Mouse (Mus musculus) heart, embryonic 11.5 days (tissue): ENCODE measurements around the gene Prorsd1. TPM values are rescaled to one million over a fixed set of nuclear protein-coding genes. Genes with fewer than 3 reads are reported as not detected.
A peak's percentile ranks its signal among the peaks of the same experiment; 100 is the strongest.
"Not testable (repeated sequence)": the region's sequence is repeated elsewhere in the genome, so short reads cannot be mapped to it uniquely, and the experiment has no call there.

ENCODE experiments used
- ATAC-seq: fragments of 200-750 bp; cut with Nextera tagmentation; replicated peaks from 2 replicates; pipeline ENCODE4 v1.8.0; 2017; ENCODE audit warnings: moderate library complexity; ENCODE audit not compliant: insufficient number of reproducible peaks, low FRiP score, low TSS enrichment
- H3K27ac ChIP-seq: fragments of 300-500 bp; sonication (generic); 2 replicates; pipeline ENCODE4 v1.5.1; 2014; ENCODE audit warnings: mild to moderate bottlenecking, low read depth, low read length
- H3K27me3 ChIP-seq: fragments of 300-500 bp; sonication (generic); 2 replicates; pipeline ENCODE4 v1.6.1; 2014; ENCODE audit warnings: mild to moderate bottlenecking, low read length, mixed read lengths; ENCODE audit not compliant: control insufficient read depth, insufficient read depth
- H3K36me3 ChIP-seq: fragments of 300-500 bp; sonication (generic); 2 replicates; pipeline ENCODE4 v1.6.1; 2014; ENCODE audit warnings: mild to moderate bottlenecking, low read length, moderate library complexity, mixed read lengths; ENCODE audit not compliant: control insufficient read depth, insufficient read depth
- H3K4me1 ChIP-seq: fragments of 300-500 bp; sonication (generic); 2 replicates; pipeline ENCODE4 v1.6.1; 2014; ENCODE audit warnings: low read length; ENCODE audit not compliant: control insufficient read depth, insufficient read depth
- H3K4me2 ChIP-seq: fragments of 300-500 bp; sonication (generic); 2 replicates; pipeline ENCODE4 v1.6.1; 2014; ENCODE audit warnings: mild to moderate bottlenecking, moderate library complexity
- H3K4me3 ChIP-seq: fragments of 300-500 bp; sonication (generic); 2 replicates; pipeline ENCODE4 v1.5.1; 2014; ENCODE audit warnings: low read depth, low read length
- H3K9ac ChIP-seq: fragments of 300-500 bp; sonication (generic); 2 replicates; pipeline ENCODE4 v1.6.1; 2014; ENCODE audit warnings: mild to moderate bottlenecking, low read depth, low read length, moderate library complexity
- H3K9me3 ChIP-seq: fragments of 300-500 bp; sonication (generic); replicated peaks from 2 replicates; pipeline ENCODE4 v1.6.1; 2016; ENCODE audit warnings: low read length; ENCODE audit not compliant: control insufficient read depth
- WGBS: fragments of 180-500 bp; shearing (Covaris S2); extraction: QIAGEN DNeasy Blood & Tissue Kit; methylation state at CpG from one replicate; pipeline ENCODE4 v1.1.7; 2014; ENCODE audit not compliant: insufficient replicate concordance; 5-methylcytosine and 5-hydroxymethylcytosine counted together
- polyA plus RNA-seq: library from polyadenylated mRNA; unstranded; fragments of >200 nt; fragmentation: Nextera tagmentation; extraction: Ambion mirVana; gene quantifications from 2 replicates; pipeline ENCODE4 v1.2.1, GENCODE M21; 2014

Gene Prorsd1
- polyA plus RNA-seq, 1 experiment from 2014 or later: 32.8 TPM

DNA sequence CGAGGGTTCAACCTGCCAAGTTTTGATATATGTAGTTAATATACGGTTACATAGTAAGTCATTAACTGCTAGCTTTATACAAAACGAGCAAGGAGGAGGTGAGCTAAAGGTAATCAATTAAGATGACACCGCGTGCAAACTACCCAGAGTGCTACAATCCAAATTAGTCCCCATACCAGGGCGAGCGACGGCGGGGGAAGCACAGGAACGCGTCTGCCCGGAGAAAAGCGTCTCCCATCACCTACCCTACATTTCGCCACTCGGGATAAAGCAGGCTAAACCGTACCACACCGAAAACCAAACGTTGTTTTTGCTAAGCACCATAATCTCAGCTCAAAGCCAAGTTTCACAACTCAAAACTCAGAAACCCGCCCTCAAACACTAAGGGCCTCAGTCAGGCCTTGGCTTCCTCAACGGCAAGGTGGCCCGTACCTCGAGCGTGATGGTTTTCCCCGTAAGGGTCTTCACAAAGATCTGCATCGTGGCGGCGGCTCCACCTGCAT is 32.5 kb upstream of the Prorsd1 start:
- Histone ChIP-seq H3K27ac (peak overlapping the region; percentile 76), H3K4me1 (peaks cover 4% of the 10 kb centered on the region; the same call in 1 of the 2 replicates), H3K4me2 (peak overlapping the region; percentile 73), H3K27me3 (no peaks in the 10 kb centered on the region), H3K9me3 (no peaks in the 10 kb centered on the region), H3K36me3 (peaks cover 21% of the 10 kb centered on the region), H3K9ac (peak overlapping the region; percentile 92), H3K4me3 (peak overlapping the region; percentile 81)
- peak; percentile 5; the same call in 1 of the 2 replicates for ATAC-seq
- WGBS: under 1% methylated on average over 27 of the region's 27 CpGs

DNA sequence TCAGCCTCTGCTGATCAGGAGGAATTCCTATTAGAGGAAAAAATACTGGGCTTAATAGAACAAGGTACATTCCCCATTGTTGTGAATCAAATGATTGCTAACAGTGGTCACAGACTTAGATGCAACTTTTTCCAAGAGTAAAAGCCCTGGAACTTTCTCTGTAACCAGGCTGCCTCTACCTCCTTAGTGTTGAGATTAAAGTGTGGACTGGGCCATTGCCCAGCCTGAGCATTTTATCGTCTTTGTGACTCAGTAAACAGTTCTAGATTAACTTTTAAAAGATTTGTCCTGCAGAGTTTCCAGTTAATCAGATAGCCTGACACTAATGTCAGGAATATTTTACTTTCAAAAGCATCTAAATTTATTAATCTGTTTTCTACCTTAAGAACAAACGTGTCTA is 31.9 kb upstream of the Prorsd1 start:
- Histone ChIP-seq H3K27ac (peak overlapping the region; percentile 76; the same call in 1 of the 2 replicates), H3K36me3 (peaks cover 21% of the 10 kb centered on the region), H3K9ac (peak overlapping the region; percentile 92), H3K4me3 (peak overlapping the region; percentile 81), H3K27me3 (no peaks in the 10 kb centered on the region), H3K9me3 (no peaks in the 10 kb centered on the region), H3K4me1 (peaks cover 4% of the 10 kb centered on the region; the same call in 1 of the 2 replicates), H3K4me2 (peak overlapping the region; percentile 73)
- 17% methylated on average over 2 of the region's 2 CpGs for WGBS
- ATAC-seq: no peak

DNA sequence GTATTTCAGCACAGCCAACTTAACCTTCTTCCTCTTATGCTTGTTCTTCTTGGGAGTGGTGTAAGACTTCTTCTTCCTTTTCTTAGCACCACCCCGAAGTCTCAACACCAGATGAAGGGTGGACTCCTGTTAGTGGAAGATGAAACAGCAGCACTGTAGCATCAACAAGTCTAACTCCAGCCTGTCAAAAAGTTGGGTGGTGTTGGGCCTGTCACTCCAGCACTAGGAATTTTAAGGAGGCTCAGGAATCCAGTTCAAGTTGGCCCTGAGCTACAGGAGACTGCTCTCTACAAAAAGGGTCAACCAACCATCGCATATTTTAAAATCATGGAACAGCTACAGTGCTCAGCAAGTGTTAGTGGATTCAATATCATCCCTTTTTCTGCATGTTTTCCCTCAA is 31.5 kb upstream of the Prorsd1 start:
- not testable (repeated sequence) for H3K27ac ChIP-seq, H3K9me3 ChIP-seq, H3K27me3 ChIP-seq, H3K4me1 ChIP-seq, ATAC-seq
- H3K4me3 ChIP-seq: peak overlapping the region; percentile 81
- 94% methylated on average over 2 of the region's 2 CpGs for WGBS
- H3K9ac ChIP-seq: peak overlapping the region; percentile 92; the same call in 1 of the 2 replicates
- H3K4me2 ChIP-seq: peak overlapping the region; percentile 73
- peaks cover 21% of the 10 kb centered on the region for H3K36me3 ChIP-seq

DNA sequence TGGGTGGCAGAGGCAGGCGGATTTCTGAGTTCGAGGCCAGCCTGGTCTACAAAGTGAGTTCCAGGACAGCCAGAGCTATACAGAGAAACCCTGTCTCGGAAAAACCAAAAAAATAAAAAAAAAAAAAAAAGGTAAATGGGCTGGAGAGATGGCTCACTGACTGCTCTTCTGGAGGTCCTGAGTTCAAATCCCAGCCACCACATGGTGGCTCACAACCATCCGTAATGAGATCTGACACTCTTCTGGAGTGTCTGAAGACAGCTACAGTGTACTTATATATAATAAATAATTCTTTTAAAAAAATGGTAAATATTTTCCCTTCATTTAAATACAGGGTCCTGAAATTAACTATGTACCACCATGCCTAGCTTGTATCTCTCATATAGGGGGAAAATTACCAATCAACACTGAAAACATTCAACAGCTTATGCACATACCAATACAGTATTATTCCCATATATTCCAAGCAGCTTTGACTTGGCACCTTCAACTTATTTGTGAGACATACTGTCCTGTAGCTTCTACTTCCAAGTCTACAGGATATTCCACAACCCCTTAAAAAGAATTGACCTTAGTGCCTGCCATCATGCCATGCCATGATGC is 30.4 kb upstream of the Prorsd1 start:
- H3K27me3 ChIP-seq, H3K4me3 ChIP-seq, H3K4me1 ChIP-seq, H3K4me2 ChIP-seq, ATAC-seq, H3K27ac ChIP-seq, H3K9ac ChIP-seq, H3K9me3 ChIP-seq: not testable (repeated sequence)
- H3K36me3 ChIP-seq: peaks cover 21% of the 10 kb centered on the region
- WGBS: 88% methylated on average over 4 of the region's 4 CpGs

DNA sequence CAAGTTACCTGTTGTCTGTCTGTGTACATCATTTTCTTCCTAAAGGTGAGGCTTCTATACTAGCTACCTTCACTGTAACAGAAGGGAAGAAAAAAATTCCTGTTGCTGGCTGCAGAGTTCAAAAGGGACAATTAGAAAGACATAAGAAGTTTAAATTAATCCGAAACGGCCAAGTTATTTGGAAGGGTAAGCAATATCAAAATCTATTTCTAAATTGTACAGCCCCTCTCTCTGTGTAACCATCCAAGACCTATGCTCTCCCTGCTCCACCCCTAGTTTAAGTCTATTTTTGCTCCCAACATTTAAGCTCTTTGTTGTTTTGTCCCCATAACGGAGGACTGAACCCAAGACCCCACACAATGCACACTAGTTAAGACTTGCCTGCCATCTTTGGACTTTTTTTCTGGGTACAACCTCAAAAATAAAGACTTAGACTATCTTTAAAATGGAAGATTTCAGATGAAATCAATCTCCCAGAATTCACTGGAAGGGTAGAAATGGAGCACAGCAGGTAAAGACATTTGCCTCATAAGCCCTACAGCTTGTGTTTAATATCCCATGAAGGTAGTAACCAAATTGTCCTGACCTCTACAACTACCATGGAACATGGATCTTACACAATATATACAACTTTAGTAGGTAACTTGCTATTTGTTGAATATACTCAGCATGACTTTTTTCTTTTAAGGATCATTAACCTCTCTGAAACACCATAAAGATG is 29.6 kb upstream of the Prorsd1 start:
- Histone ChIP-seq H3K4me1 (peaks cover 4% of the 10 kb centered on the region; the same call in 1 of the 2 replicates), H3K27ac (no peak overlapping the region), H3K9me3 (no peaks in the 10 kb centered on the region), H3K4me2 (no peak overlapping the region), H3K4me3 (no peak overlapping the region), H3K27me3 (no peaks in the 10 kb centered on the region), H3K9ac (no peak overlapping the region), H3K36me3 (peaks cover 21% of the 10 kb centered on the region)
- ATAC-seq: no peak
- WGBS: 84% methylated on average over 3 of the region's 3 CpGs

- Histone ChIP-seq H3K27ac (no peak overlapping the region), H3K9me3 (no peaks in the 10 kb centered on the region), H3K4me3 (no peak overlapping the region), H3K27me3 (no peaks in the 10 kb centered on the region), H3K9ac (no peak overlapping the region), H3K4me2 (no peak overlapping the region), H3K36me3 (peaks cover 24% of the 10 kb centered on the region), H3K4me1 (no peaks in the 10 kb centered on the region)
- WGBS: 94% methylated on average over 1 of the region's 1 CpGs
- ATAC-seq: no peak
Measured at GRCm38 (mm10) chr11:29538201-29538600, 23.4 kb upstream of the Prorsd1 start.

DNA sequence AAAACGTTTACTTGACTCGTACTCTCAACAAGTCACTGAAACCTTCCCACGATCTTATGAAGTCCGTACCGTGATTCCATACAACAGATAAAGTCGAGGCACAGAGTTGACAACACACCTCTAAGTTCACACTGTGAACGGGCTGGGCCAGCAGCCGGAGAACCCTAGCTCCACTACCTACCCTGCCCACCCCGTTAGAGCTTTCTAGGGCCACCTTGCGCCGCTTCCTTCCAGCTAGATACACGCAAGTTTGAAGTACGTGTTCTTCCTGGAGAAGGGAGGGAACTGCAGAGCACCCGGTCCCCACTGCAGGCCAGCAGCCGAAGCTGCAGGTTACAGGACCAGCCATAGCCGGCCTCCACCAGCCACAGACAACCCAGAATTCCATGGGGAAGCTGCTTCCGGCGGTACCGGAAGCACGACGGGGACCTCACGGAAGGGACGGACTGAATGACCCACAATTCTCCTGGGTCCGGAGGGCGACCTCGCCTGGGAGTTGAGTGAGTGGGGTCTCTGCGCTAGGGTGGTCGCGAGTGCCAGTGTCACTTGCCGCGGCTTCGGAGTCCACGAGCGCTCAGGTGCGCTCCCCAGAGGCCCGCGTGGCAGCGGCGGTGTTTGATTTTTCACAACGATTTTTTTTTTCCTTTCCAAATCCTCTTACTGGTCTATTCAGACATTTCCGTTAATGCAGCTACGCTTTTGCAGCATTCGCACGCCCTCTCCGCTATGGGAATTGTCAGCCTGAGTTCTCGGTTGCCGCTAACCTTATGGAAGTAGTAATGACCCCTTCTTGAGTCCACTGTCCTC is 11.4 kb upstream of the Prorsd1 start, which contains the start of gene Mtif2:
Gene Mtif2 (plus strand): TSS at position 421 of the 807 bp plus-strand sequence.
- ATAC-seq: peak; percentile 93
- 2% methylated on average over 47 of the region's 47 CpGs for WGBS

GRCm38 (mm10) chr11:29514325-29514681 is 530 bp downstream of the Prorsd1 start:
- H3K9ac ChIP-seq: peak overlapping the region; percentile 80
- peak overlapping the region; percentile 69 for H3K4me2 ChIP-seq
- H3K4me3 ChIP-seq: peak overlapping the region; percentile 55
- H3K27ac ChIP-seq: no peak overlapping the region
- peak; percentile 12; the same call in 1 of the 2 replicates for ATAC-seq
- no peaks in the 10 kb centered on the region for H3K27me3 ChIP-seq
- no peaks in the 10 kb centered on the region for H3K9me3 ChIP-seq
- H3K36me3 ChIP-seq: peaks cover 4% of the 10 kb centered on the region
- WGBS: 24% methylated on average over 10 of the region's 10 CpGs
- H3K4me1 ChIP-seq: no peaks in the 10 kb centered on the region

More for the DNA sequence above, 11.4 kb upstream of the Prorsd1 start, which contains the start of gene Mtif2:
- Histone ChIP-seq H3K27ac (peak within 1 kb of the TSS; percentile 83), H3K9ac (peak within 1 kb of the TSS; percentile 88), H3K36me3 (peaks cover 5% of the 10 kb centered on the region), H3K4me3 (peak within 1 kb of the TSS; percentile 82), H3K4me1 (0 out of 2 replicates have a peak, but pooled peaks cover 5% of the 10 kb centered on the region), H3K9me3 (no peaks in the 10 kb centered on the region), H3K27me3 (no peaks in the 10 kb centered on the region), H3K4me2 (peak within 1 kb of the TSS; percentile 81)
